Mouse (Mus musculus) forebrain, embryonic 16.5 days (tissue): Measurements from ENCODE around the gene Fzd4. TPM values are rescaled to one million over a fixed set of nuclear protein-coding genes. Genes with fewer than 3 reads are reported as not detected.

Experiments used
- ATAC-seq: fragments of 200-750 bp; cut with Nextera tagmentation; 2 replicates; pipeline ENCODE4 v1.8.0; 2017; ENCODE audit warnings: mild to moderate bottlenecking, moderate library complexity
- H3K27ac ChIP-seq: fragments of 300-500 bp; sonication (generic); 2 replicates; pipeline ENCODE4 v1.5.1; 2014; ENCODE audit warnings: low read length, control low read depth
- H3K27me3 ChIP-seq: fragments of 300-500 bp; sonication (generic); replicated peaks from 2 replicates; pipeline ENCODE4 v1.6.1; 2014; ENCODE audit warnings: low read length; ENCODE audit not compliant: control insufficient read depth, insufficient read depth
- H3K36me3 ChIP-seq: fragments of 300-500 bp; sonication (generic); 2 replicates; pipeline ENCODE4 v1.6.1; 2014; ENCODE audit not compliant: control insufficient read depth, insufficient read depth
- H3K4me1 ChIP-seq: fragments of 300-500 bp; sonication (generic); replicated peaks from 2 replicates; pipeline ENCODE4 v1.6.1; 2014; ENCODE audit warnings: low read length; ENCODE audit not compliant: control insufficient read depth, insufficient read depth
- H3K4me2 ChIP-seq: fragments of 300-500 bp; sonication (generic); 2 replicates; pipeline ENCODE4 v1.6.1; 2014; ENCODE audit warnings: mild to moderate bottlenecking, low read length, control low read depth
- H3K4me3 ChIP-seq: fragments of 300-500 bp; sonication (generic); replicated peaks from 2 replicates; pipeline ENCODE4 v1.5.1; 2014; ENCODE audit warnings: mild to moderate bottlenecking, low read length, control low read depth
- H3K9ac ChIP-seq: fragments of 300-500 bp; sonication (generic); replicated peaks from 2 replicates; pipeline ENCODE4 v1.6.1; 2014; ENCODE audit warnings: low read depth, low read length, control low read depth
- H3K9me3 ChIP-seq: fragments of 300-500 bp; sonication (generic); 2 replicates; pipeline ENCODE4 v1.6.1; 2016; ENCODE audit warnings: low read length; ENCODE audit not compliant: control insufficient read depth
- WGBS: fragments of 180-500 bp; shearing (Covaris S2); extraction: QIAGEN DNeasy Blood & Tissue Kit; methylation state at CpG from one replicate; pipeline ENCODE4 v1.1.7; 2014; 5-methylcytosine and 5-hydroxymethylcytosine counted together
- polyA plus RNA-seq: library from polyadenylated mRNA; unstranded; fragments of >200 nt; fragmentation: Nextera tagmentation; extraction: Ambion mirVana; gene quantifications from 2 replicates; pipeline ENCODE4 v1.2.1, GENCODE M21; 2015

Fzd4 gene
- polyA plus RNA-seq, 1 experiment from 2014 or later, result 1.6 TPM

DNA sequence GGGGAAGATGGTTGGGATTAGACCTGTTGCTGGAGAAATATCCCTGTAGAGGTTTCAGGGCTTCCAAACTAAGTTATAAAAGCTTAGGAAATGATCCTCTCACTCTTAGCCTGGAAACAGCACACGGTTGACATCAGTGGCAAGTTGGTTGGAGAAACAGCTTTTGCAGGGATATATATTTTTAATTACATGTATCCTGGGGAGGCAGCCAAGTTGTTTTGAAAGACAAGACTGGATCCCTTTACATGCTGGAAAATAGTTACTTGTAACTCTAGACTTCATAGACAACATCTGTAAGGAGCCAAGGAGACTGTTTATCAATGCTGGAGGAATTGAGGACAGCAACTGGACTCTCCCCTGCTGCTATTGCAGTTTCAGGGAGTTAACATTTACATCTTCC lies 1.9 kb downstream of the Fzd4 start:
- Histone ChIP-seq H3K9ac (no peak overlapping the region), H3K4me3 (no peak overlapping the region), H3K27ac (no peak overlapping the region), H3K36me3 (no peaks in the 10 kb centered on the region), H3K4me2 (no peak overlapping the region), H3K9me3 (no peaks in the 10 kb centered on the region), H3K4me1 (peaks cover 14% of the 10 kb centered on the region), H3K27me3 (peaks cover 2% of the 10 kb centered on the region; the same call in 1 of the 2 replicates)
- 47% methylated on average over 1 of the region's 1 CpGs for WGBS
- no peak for ATAC-seq

DNA sequence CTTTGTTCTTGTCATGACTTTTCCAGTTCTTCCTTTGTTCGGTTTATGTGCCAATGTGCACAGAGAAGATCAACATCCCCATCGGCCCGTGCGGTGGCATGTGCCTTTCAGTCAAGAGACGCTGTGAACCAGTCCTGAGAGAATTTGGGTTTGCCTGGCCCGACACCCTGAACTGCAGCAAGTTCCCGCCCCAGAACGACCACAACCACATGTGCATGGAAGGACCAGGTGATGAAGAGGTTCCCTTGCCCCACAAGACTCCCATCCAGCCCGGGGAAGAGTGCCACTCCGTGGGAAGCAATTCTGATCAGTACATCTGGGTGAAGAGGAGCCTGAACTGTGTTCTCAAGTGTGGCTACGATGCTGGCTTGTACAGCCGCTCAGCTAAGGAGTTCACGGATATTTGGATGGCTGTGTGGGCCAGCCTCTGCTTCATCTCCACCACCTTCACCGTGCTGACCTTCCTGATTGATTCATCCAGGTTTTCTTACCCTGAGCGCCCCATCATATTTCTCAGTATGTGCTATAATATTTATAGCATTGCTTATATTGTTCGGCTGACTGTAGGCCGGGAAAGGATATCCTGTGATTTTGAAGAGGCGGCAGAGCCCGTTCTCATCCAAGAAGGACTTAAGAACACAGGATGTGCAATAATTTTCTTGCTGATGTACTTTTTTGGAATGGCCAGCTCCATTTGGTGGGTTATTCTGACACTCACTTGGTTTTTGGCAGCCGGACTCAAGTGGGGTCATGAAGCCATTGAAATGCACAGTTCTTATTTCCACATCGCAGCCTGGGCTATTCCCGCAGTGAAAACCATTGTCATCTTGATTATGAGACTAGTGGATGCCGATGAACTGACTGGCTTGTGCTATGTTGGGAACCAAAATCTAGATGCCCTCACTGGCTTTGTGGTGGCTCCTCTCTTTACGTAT lies 3.1 kb downstream of the Fzd4 start:
- H3K36me3 ChIP-seq, result no peaks in the 10 kb centered on the region
- H3K9ac ChIP-seq, result no peak overlapping the region
- no peak overlapping the region for H3K4me3 ChIP-seq
- no peaks in the 10 kb centered on the region for H3K9me3 ChIP-seq
- no peaks in the 10 kb centered on the region; the same call in 1 of the 2 replicates for H3K27me3 ChIP-seq
- 94% methylated on average over 24 of the region's 24 CpGs for WGBS
- no peak for ATAC-seq
- peaks cover 10% of the 10 kb centered on the region for H3K4me1 ChIP-seq
- no peak overlapping the region for H3K27ac ChIP-seq
- H3K4me2 ChIP-seq, result no peak overlapping the region

GRCm38 (mm10) chr7:89410294-89410693 lies 6.1 kb downstream of the Fzd4 start:
- no peaks in the 10 kb centered on the region for H3K9me3 ChIP-seq
- ATAC-seq, result no peak
- no peaks in the 10 kb centered on the region for H3K27me3 ChIP-seq
- no peak overlapping the region for H3K27ac ChIP-seq
- no peak overlapping the region for H3K4me2 ChIP-seq
- H3K4me3 ChIP-seq, result no peak overlapping the region
- no peaks in the 10 kb centered on the region for H3K36me3 ChIP-seq
- H3K4me1 ChIP-seq, result no peaks in the 10 kb centered on the region
- WGBS, result 81% methylated on average over 4 of the region's 4 CpGs
- no peak overlapping the region for H3K9ac ChIP-seq

DNA sequence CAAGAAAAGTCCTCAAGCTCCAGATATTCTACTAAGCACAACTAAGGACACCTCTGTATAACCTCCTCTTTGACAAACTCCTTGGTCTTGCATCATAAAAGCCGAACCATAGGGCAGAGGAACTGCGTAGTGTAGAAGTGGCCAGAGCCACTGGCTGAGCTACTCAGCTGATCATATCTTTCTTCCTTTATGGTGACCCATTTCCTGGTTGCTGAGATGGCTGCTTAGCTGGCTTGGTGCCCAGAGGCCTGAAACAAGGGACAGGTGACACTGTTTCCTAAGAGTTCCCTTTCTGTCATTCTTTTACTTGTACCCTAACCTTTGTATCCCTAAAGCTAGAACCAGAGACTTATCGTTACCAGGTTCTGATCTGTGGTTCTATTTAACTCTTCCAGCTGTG lies 7.2 kb downstream of the Fzd4 start:
- ATAC-seq, result no peak
- H3K4me2 ChIP-seq, result no peak overlapping the region
- 93% methylated on average over 3 of the region's 3 CpGs for WGBS
- H3K36me3 ChIP-seq, result no peaks in the 10 kb centered on the region
- H3K27me3 ChIP-seq, result no peaks in the 10 kb centered on the region
- H3K4me1 ChIP-seq, result no peaks in the 10 kb centered on the region
- no peak overlapping the region for H3K4me3 ChIP-seq
- no peak overlapping the region for H3K9ac ChIP-seq
- H3K27ac ChIP-seq, result no peak overlapping the region
- no peaks in the 10 kb centered on the region for H3K9me3 ChIP-seq

DNA sequence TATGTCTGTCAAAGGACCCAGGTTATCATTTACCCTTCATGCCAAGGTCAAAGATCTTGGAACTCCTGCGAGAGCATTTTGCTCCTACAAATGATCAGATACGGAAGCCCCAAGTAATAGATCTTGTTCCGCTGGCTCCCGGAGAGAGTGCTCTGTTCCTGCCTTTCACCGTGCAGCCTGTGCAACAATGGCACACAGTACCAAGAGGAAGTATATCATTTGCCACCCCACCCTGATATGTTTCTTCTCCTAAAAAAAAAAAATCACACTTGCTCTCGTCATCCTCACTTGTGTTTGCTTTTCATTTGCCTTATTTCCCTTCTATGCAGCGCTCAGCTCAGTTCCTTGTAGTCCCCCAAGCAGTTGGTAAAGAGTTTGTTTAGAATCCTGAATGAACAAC lies 7.9 kb downstream of the Fzd4 start:
- H3K4me1 ChIP-seq, result no peaks in the 10 kb centered on the region
- no peak overlapping the region for H3K9ac ChIP-seq
- H3K27me3 ChIP-seq, result no peaks in the 10 kb centered on the region
- ATAC-seq, result no peak
- H3K4me2 ChIP-seq, result no peak overlapping the region
- no peaks in the 10 kb centered on the region for H3K9me3 ChIP-seq
- H3K4me3 ChIP-seq, result no peak overlapping the region
- H3K27ac ChIP-seq, result no peak overlapping the region
- WGBS, result 90% methylated on average over 7 of the region's 7 CpGs
- H3K36me3 ChIP-seq, result no peaks in the 10 kb centered on the region

DNA sequence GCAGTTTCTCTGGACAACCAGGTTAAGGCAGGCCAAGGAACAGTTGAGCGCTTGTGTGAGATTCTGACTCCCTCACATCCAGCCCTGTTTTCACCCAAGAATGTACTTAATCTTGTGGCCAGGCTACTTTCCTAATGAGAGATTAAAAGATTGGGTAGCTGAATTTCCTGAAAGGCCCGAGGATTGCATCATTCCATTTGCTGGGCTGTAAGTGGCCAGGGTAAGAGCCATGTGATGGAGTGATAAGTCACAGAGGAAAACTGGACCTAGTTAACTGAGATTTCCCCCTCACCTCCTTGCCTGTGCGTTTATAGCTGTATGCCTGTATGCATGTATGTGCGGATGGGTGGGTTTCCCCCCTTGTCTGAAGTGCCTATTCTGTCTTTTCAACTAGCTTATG lies 11.9 kb downstream of the Fzd4 start:
- 71% methylated on average over 4 of the region's 4 CpGs for WGBS
- Histone ChIP-seq H3K9me3 (no peaks in the 10 kb centered on the region), H3K9ac (no peak overlapping the region), H3K27ac (no peak overlapping the region), H3K36me3 (no peaks in the 10 kb centered on the region), H3K4me3 (no peak overlapping the region), H3K27me3 (no peaks in the 10 kb centered on the region), H3K4me1 (0 out of 2 replicates have a peak, but pooled peaks cover 2% of the 10 kb centered on the region), H3K4me2 (no peak overlapping the region)
- no peak for ATAC-seq

DNA sequence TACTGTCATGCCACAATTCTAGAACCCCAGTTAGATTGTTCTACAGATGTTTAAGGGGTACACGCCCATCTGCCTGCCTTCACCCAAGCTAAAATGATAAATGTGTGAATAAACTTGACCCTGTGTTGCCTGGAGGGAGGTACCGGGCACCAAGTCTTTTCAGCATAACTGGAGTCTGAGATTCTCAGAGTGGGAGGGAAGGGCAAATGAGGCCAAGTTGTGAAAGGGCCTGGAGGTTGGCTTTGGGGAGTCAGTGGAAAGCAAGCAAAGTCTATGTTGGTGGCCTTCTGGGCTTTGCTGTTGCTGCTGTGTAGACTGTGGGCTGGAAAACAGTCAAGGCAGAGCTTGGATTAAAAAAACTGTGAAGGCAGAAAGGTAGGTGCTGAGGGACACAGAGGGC lies 13.6 kb downstream of the Fzd4 start:
- ATAC-seq, result no peak
- no peaks in the 10 kb centered on the region for H3K9me3 ChIP-seq
- H3K36me3 ChIP-seq, result no peaks in the 10 kb centered on the region
- no peak overlapping the region for H3K4me2 ChIP-seq
- WGBS, result 86% methylated on average over 2 of the region's 2 CpGs
- H3K4me3 ChIP-seq, result no peak overlapping the region
- no peak overlapping the region for H3K27ac ChIP-seq
- H3K4me1 ChIP-seq, result 0 out of 2 replicates have a peak, but pooled peaks cover 2% of the 10 kb centered on the region
- H3K27me3 ChIP-seq, result no peaks in the 10 kb centered on the region
- H3K9ac ChIP-seq, result no peak overlapping the region

GRCm38 (mm10) chr7:89418127-89418653 lies 14.0 kb downstream of the Fzd4 start:
- H3K4me1 ChIP-seq, result 0 out of 2 replicates have a peak, but pooled peaks cover 2% of the 10 kb centered on the region
- peak; percentile 26; the same call in 1 of the 2 replicates for ATAC-seq
- H3K27ac ChIP-seq, result no peak overlapping the region
- H3K9ac ChIP-seq, result no peak overlapping the region
- no peaks in the 10 kb centered on the region for H3K27me3 ChIP-seq
- WGBS, result 83% methylated on average over 8 of the region's 8 CpGs
- H3K36me3 ChIP-seq, result no peaks in the 10 kb centered on the region
- H3K4me2 ChIP-seq, result no peak overlapping the region
- H3K4me3 ChIP-seq, result no peak overlapping the region
- no peaks in the 10 kb centered on the region for H3K9me3 ChIP-seq

DNA sequence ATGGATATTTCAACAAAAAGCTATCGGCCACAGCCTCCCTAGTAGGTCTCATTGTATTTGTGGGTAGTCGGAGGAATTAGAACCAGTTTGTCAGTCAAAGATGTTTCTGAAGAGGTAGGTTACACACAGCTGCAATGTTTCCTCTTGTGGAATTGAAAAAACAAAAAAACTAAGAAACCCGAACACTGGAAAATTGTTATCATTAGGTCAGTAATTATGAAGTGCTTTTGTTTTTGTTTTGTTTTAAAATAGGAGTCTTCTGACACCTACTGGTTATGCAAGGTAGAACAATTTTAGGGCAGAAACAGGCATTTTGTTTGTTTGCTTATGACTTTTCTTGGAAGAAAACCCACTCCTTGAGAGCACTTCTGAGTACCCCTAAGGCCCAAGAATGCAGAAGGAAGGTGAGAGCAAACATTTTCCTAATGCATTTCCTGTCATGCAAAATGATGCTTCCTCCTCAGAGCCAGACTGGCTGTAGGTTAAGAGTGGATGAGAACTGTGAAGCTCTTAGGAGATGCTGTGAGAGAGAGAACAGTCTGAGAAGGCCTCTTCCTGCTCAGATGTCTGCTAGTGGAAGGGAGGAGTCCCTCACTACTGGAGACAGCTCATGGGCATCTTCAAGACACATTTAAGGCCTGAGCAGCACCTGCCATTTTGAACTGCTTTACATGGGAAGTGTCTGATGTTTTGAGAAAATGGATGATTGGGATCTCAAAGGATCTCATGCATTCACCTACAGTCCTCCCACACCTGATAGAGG lies 14.9 kb downstream of the Fzd4 start:
- no peak overlapping the region for H3K27ac ChIP-seq
- no peak overlapping the region for H3K9ac ChIP-seq
- 50% methylated on average over 3 of the region's 3 CpGs for WGBS
- H3K27me3 ChIP-seq, result no peaks in the 10 kb centered on the region
- no peak overlapping the region for H3K4me3 ChIP-seq
- no peaks in the 10 kb centered on the region for H3K9me3 ChIP-seq
- 0 out of 2 replicates have a peak, but pooled peaks cover 2% of the 10 kb centered on the region for H3K4me1 ChIP-seq
- ATAC-seq, result peak; percentile 54
- no peaks in the 10 kb centered on the region for H3K36me3 ChIP-seq
- H3K4me2 ChIP-seq, result no peak overlapping the region
